Mouse (Mus musculus): Measurements from ENCODE around the gene Gm4869.

DNA sequence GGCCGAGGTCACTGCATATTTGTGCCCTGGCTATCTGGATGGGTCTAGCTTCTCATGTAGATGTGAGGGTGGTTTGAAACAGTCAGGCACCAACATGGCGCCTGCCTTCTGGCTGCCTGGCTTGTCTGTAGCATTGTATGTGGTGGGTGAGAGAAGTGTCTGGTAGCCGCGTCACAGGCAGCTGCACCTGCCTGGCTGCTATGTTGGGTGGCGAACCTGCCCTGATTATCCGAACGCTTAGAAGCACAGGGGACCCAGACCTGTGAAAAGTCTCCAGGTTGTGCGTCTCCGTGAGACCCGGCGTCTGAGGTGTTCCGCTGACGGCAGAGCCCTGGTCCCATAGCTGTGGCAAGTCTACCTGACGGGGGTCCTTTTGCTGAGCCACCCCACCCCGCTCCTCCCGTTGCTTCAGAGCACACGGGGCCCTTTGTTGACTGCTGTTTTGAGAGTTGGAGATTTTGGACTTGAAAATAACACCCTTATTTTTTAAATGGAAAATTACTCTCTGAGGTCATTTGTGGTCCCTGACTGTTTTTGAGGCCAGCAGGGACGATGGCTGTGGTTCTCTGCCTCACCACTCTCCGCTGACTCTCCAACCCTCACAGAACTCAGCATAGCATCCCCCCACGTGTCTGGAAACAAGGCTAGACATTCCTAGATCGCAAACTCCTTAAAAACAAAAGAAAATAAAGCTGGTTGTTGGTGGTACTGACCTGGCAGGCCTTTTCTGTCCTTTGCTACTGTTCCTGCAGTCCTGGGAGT lies 71.9 kb downstream of the Gm4869 start:
- TF ChIP-seq CTCF (IDR thresholded peaks at IDR 0.05; ENCODE audit: borderline replicate concordance, extremely low read depth, insufficient read depth, insufficient read length) = no peak
- TF ChIP-seq POLR2A (IDR thresholded peaks at IDR 0.05; ENCODE audit: borderline replicate concordance, extremely low read depth, insufficient read depth, insufficient read length, poor library complexity, severe bottlenecking) = no peak
